Mouse (Mus musculus): ENCODE data around the gene Cisd1. TPM values are rescaled to one million over a fixed set of nuclear protein-coding genes. Genes with fewer than 3 reads are reported as not detected.

Gene Cisd1
- polyA plus RNA-seq, 1 experiment from 2014 or later = 108 TPM

GRCm38 (mm10) chr10:71376014-71376413 lies 31.3 kb upstream of the Cisd1 start:
- Histone ChIP-seq H3K4me3 (ENCODE audit: low read depth, low read length) (no peak overlapping the region), H3K36me3 (ENCODE audit: control insufficient read depth, insufficient read depth, low read length) (peaks cover 45% of the 10 kb centered on the region), H3K27ac (ENCODE audit: low read depth) (no peak overlapping the region), H3K9me3 (ENCODE audit: control insufficient read depth, low read length) (no peaks in the 10 kb centered on the region), H3K27me3 (replicated peaks; ENCODE audit: control insufficient read depth, insufficient read depth, low read length) (no peaks in the 10 kb centered on the region), H3K4me1 (replicated peaks; ENCODE audit: control insufficient read depth, insufficient read depth, low read length) (no peaks in the 10 kb centered on the region), H3K9ac (ENCODE audit: low read length) (no peak overlapping the region), H3K4me2 (ENCODE audit: low read length) (no peak overlapping the region)
- WGBS = 76% methylated on average over 6 of the region's 6 CpGs
- DNase-seq (ENCODE audit: low spot score) = peak; percentile 53
- ATAC-seq (replicated peaks; ENCODE audit: low FRiP score, low TSS enrichment, low read depth) = peak; percentile 86

GRCm38 (mm10) chr10:71373706-71374105 lies 29.0 kb upstream of the Cisd1 start:
- H3K9me3 ChIP-seq (ENCODE audit: control insufficient read depth, low read length) = no peaks in the 10 kb centered on the region
- no peaks in the 10 kb centered on the region for H3K4me1 ChIP-seq (replicated peaks; ENCODE audit: control insufficient read depth, insufficient read depth, low read length)
- ATAC-seq (replicated peaks; ENCODE audit: low FRiP score, low TSS enrichment, low read depth) (no peak), DNase-seq (ENCODE audit: low spot score) (no peak)
- H3K4me3 ChIP-seq (ENCODE audit: low read depth, low read length) = no peak overlapping the region
- WGBS = 84% methylated on average over 11 of the region's 11 CpGs
- H3K4me2 ChIP-seq (ENCODE audit: low read length) = no peak overlapping the region
- H3K9ac ChIP-seq (ENCODE audit: low read length) = no peak overlapping the region
- no peaks in the 10 kb centered on the region for H3K27me3 ChIP-seq (replicated peaks; ENCODE audit: control insufficient read depth, insufficient read depth, low read length)
- H3K36me3 ChIP-seq (ENCODE audit: control insufficient read depth, insufficient read depth, low read length) = peaks cover 28% of the 10 kb centered on the region
- no peak overlapping the region for H3K27ac ChIP-seq (ENCODE audit: low read depth)

- no peaks in the 10 kb centered on the region for H3K9me3 ChIP-seq (ENCODE audit: control insufficient read depth, low read length)
- H3K36me3 ChIP-seq (ENCODE audit: control insufficient read depth, insufficient read depth, low read length) = peaks cover 22% of the 10 kb centered on the region
- H3K27me3 ChIP-seq (replicated peaks; ENCODE audit: control insufficient read depth, insufficient read depth, low read length) = no peaks in the 10 kb centered on the region
- H3K27ac ChIP-seq (ENCODE audit: low read depth) = no peak overlapping the region
- DNase-seq (ENCODE audit: low spot score) (no peak), ATAC-seq (replicated peaks; ENCODE audit: low FRiP score, low TSS enrichment, low read depth) (no peak)
- no peak overlapping the region for H3K9ac ChIP-seq (ENCODE audit: low read length)
- WGBS = 67% methylated on average over 6 of the region's 6 CpGs
- no peak overlapping the region for H3K4me2 ChIP-seq (ENCODE audit: low read length)
- H3K4me3 ChIP-seq (ENCODE audit: low read depth, low read length) = no peak overlapping the region
- H3K4me1 ChIP-seq (replicated peaks; ENCODE audit: control insufficient read depth, insufficient read depth, low read length) = no peaks in the 10 kb centered on the region
These were observed 27.1 kb upstream of the Cisd1 start for GRCm38 (mm10) chr10:71371881-71372280.

- no peaks in the 10 kb centered on the region for H3K9me3 ChIP-seq (ENCODE audit: control insufficient read depth, low read length)
- no peak overlapping the region for H3K4me2 ChIP-seq (ENCODE audit: low read length)
- peaks cover 17% of the 10 kb centered on the region for H3K36me3 ChIP-seq (ENCODE audit: control insufficient read depth, insufficient read depth, low read length)
- ATAC-seq (replicated peaks; ENCODE audit: low FRiP score, low TSS enrichment, low read depth) = no peak
- no peak overlapping the region for H3K27ac ChIP-seq (ENCODE audit: low read depth)
- no peaks in the 10 kb centered on the region for H3K4me1 ChIP-seq (replicated peaks; ENCODE audit: control insufficient read depth, insufficient read depth, low read length)
- no peaks in the 10 kb centered on the region for H3K27me3 ChIP-seq (replicated peaks; ENCODE audit: control insufficient read depth, insufficient read depth, low read length)
- WGBS = 84% methylated on average over 3 of the region's 3 CpGs
- no peak overlapping the region for H3K9ac ChIP-seq (ENCODE audit: low read length)
- no peak overlapping the region for H3K4me3 ChIP-seq (ENCODE audit: low read depth, low read length)
- no peak for DNase-seq (ENCODE audit: low spot score)
These were observed 24.7 kb upstream of the Cisd1 start for GRCm38 (mm10) chr10:71369466-71369865.

- H3K9me3 ChIP-seq (ENCODE audit: control insufficient read depth, low read length) = no peaks in the 10 kb centered on the region
- no peaks in the 10 kb centered on the region for H3K4me1 ChIP-seq (replicated peaks; ENCODE audit: control insufficient read depth, insufficient read depth, low read length)
- H3K36me3 ChIP-seq (ENCODE audit: control insufficient read depth, insufficient read depth, low read length) = peaks cover 10% of the 10 kb centered on the region; the same call in 1 of the 2 replicates
- H3K9ac ChIP-seq (ENCODE audit: low read length) = no peak overlapping the region
- no peak overlapping the region for H3K4me3 ChIP-seq (ENCODE audit: low read depth, low read length)
- H3K27me3 ChIP-seq (replicated peaks; ENCODE audit: control insufficient read depth, insufficient read depth, low read length) = no peaks in the 10 kb centered on the region
- ATAC-seq (replicated peaks; ENCODE audit: low FRiP score, low TSS enrichment, low read depth) = peak; percentile 63
- 73% methylated on average over 16 of the region's 16 CpGs for WGBS
- H3K27ac ChIP-seq (ENCODE audit: low read depth) = no peak overlapping the region
- no peak for DNase-seq (ENCODE audit: low spot score)
- no peak overlapping the region for H3K4me2 ChIP-seq (ENCODE audit: low read length)
These were observed 23.6 kb upstream of the Cisd1 start for GRCm38 (mm10) chr10:71368128-71368940.

- H3K9ac ChIP-seq (ENCODE audit: low read length) = no peak overlapping the region
- H3K27me3 ChIP-seq (replicated peaks; ENCODE audit: control insufficient read depth, insufficient read depth, low read length) = no peaks in the 10 kb centered on the region
- no peak overlapping the region for H3K27ac ChIP-seq (ENCODE audit: low read depth)
- H3K36me3 ChIP-seq (ENCODE audit: control insufficient read depth, insufficient read depth, low read length) = 0 out of 2 replicates have a peak, but pooled peaks cover 4% of the 10 kb centered on the region
- peaks cover 7% of the 10 kb centered on the region; the same call in 1 of the 2 replicates for H3K4me1 ChIP-seq (replicated peaks; ENCODE audit: control insufficient read depth, insufficient read depth, low read length)
- ATAC-seq (replicated peaks; ENCODE audit: low FRiP score, low TSS enrichment, low read depth) (no peak), DNase-seq (ENCODE audit: low spot score) (no peak)
- no peaks in the 10 kb centered on the region for H3K9me3 ChIP-seq (ENCODE audit: control insufficient read depth, low read length)
- H3K4me2 ChIP-seq (ENCODE audit: low read length) = no peak overlapping the region
- WGBS = 93% methylated on average over 10 of the region's 10 CpGs
- no peak overlapping the region for H3K4me3 ChIP-seq (ENCODE audit: low read depth, low read length)
These were observed 19.1 kb upstream of the Cisd1 start for GRCm38 (mm10) chr10:71363858-71364257.

GRCm38 (mm10) chr10:71363440-71363839 lies 18.7 kb upstream of the Cisd1 start:
- peaks cover 7% of the 10 kb centered on the region; the same call in 1 of the 2 replicates for H3K4me1 ChIP-seq (replicated peaks; ENCODE audit: control insufficient read depth, insufficient read depth, low read length)
- DNase-seq (ENCODE audit: low spot score) = no peak
- H3K4me3 ChIP-seq (ENCODE audit: low read depth, low read length) = no peak overlapping the region
- no peak overlapping the region for H3K9ac ChIP-seq (ENCODE audit: low read length)
- no peaks in the 10 kb centered on the region for H3K27me3 ChIP-seq (replicated peaks; ENCODE audit: control insufficient read depth, insufficient read depth, low read length)
- H3K36me3 ChIP-seq (ENCODE audit: control insufficient read depth, insufficient read depth, low read length) = 0 out of 2 replicates have a peak, but pooled peaks cover 4% of the 10 kb centered on the region
- H3K9me3 ChIP-seq (ENCODE audit: control insufficient read depth, low read length) = no peaks in the 10 kb centered on the region
- ATAC-seq (replicated peaks; ENCODE audit: low FRiP score, low TSS enrichment, low read depth) = no peak
- whole genome bisulfite sequencing = 87% methylated on average over 8 of the region's 8 CpGs
- H3K27ac ChIP-seq (ENCODE audit: low read depth) = no peak overlapping the region
- no peak overlapping the region for H3K4me2 ChIP-seq (ENCODE audit: low read length)

GRCm38 (mm10) chr10:71361836-71362562 lies 17.2 kb upstream of the Cisd1 start:
- 28% methylated on average over 18 of the region's 18 CpGs for WGBS
- Histone ChIP-seq H3K4me1 (replicated peaks; ENCODE audit: control insufficient read depth, insufficient read depth, low read length) (peaks cover 7% of the 10 kb centered on the region; the same call in 1 of the 2 replicates), H3K27me3 (replicated peaks; ENCODE audit: control insufficient read depth, insufficient read depth, low read length) (no peaks in the 10 kb centered on the region), H3K4me3 (ENCODE audit: low read depth, low read length) (no peak overlapping the region), H3K27ac (ENCODE audit: low read depth) (no peak overlapping the region), H3K9ac (ENCODE audit: low read length) (no peak overlapping the region), H3K9me3 (ENCODE audit: control insufficient read depth, low read length) (no peaks in the 10 kb centered on the region), H3K4me2 (ENCODE audit: low read length) (peak overlapping the region; percentile 6; the same call in 1 of the 2 replicates), H3K36me3 (ENCODE audit: control insufficient read depth, insufficient read depth, low read length) (no peaks in the 10 kb centered on the region)
- no peak for DNase-seq (ENCODE audit: low spot score)
- ATAC-seq (replicated peaks; ENCODE audit: low FRiP score, low TSS enrichment, low read depth) = no peak
